Mouse (Mus musculus): ENCODE measurements around the gene Rnf168. TPM values are rescaled to one million over a fixed set of nuclear protein-coding genes. Genes with fewer than 3 reads are reported as not detected.

Rnf168 gene
- polyA plus RNA-seq (2015; fragmentation: Illumina TruSeq; extraction: RNeasy Lipid Tissue Mini Kit (QIAGEN cat#74804); ENCODE audit: insufficient read depth, low read depth, low replicate concordance), result 3.5 TPM

GRCm38 (mm10) chr16:32277308-32278256 lies at the start of gene Rnf168:
Rnf168 (plus strand) TSS chr16:32277459.

GRCm38 (mm10) chr16:32246952-32247370 lies 30.3 kb upstream of the Rnf168 start, which contains the start of the genes Fbxo45 and Wdr53:
Fbxo45 (minus strand) TSS chr16:32247158.
Wdr53 (plus strand) TSS chr16:32247227.

GRCm38 (mm10) chr16:32271291-32271690 lies 6.0 kb upstream of the Rnf168 start, which contains the start of gene Smco1:
Smco1 (plus strand) TSS chr16:32271468.

GRCm38 (mm10) chr16:32332040-32332555 lies 54.8 kb downstream of the Rnf168 start, which contains the start of gene Ubxn7:
Ubxn7 (plus strand) TSS chr16:32332257.

Other genes starting within 250 kb of the Rnf168 start
- 7.0 TPM for gene Pak2, start 198.1 kb upstream of the Rnf168 start, polyA plus RNA-seq (2015; fragmentation: Illumina TruSeq; extraction: RNeasy Lipid Tissue Mini Kit (QIAGEN cat#74804); ENCODE audit: insufficient read depth, low read depth, low replicate concordance)
- 8.1 TPM for gene Pigx, start 177.7 kb upstream of the Rnf168 start, polyA plus RNA-seq (2015; fragmentation: Illumina TruSeq; extraction: RNeasy Lipid Tissue Mini Kit (QIAGEN cat#74804); ENCODE audit: insufficient read depth, low read depth, low replicate concordance)
- gene Cep19, start 177.7 kb upstream of the Rnf168 start, polyA plus RNA-seq (2015; fragmentation: Illumina TruSeq; extraction: RNeasy Lipid Tissue Mini Kit (QIAGEN cat#74804); ENCODE audit: insufficient read depth, low read depth, low replicate concordance), result 4.2 TPM
- 7.9 TPM for gene Nrros, start 111.9 kb upstream of the Rnf168 start, polyA plus RNA-seq (2015; fragmentation: Illumina TruSeq; extraction: RNeasy Lipid Tissue Mini Kit (QIAGEN cat#74804); ENCODE audit: insufficient read depth, low read depth, low replicate concordance)
- not detected for gene Bex6, start 97.6 kb upstream of the Rnf168 start, polyA plus RNA-seq (2015; fragmentation: Illumina TruSeq; extraction: RNeasy Lipid Tissue Mini Kit (QIAGEN cat#74804); ENCODE audit: insufficient read depth, low read depth, low replicate concordance)
- gene Fbxo45, start 30.3 kb upstream of the Rnf168 start, polyA plus RNA-seq (2015; fragmentation: Illumina TruSeq; extraction: RNeasy Lipid Tissue Mini Kit (QIAGEN cat#74804); ENCODE audit: insufficient read depth, low read depth, low replicate concordance), result 2.3 TPM
- gene Wdr53, start 30.2 kb upstream of the Rnf168 start, polyA plus RNA-seq (2015; fragmentation: Illumina TruSeq; extraction: RNeasy Lipid Tissue Mini Kit (QIAGEN cat#74804); ENCODE audit: insufficient read depth, low read depth, low replicate concordance), result 2.8 TPM
- not detected for gene Smco1, start 6.0 kb upstream of the Rnf168 start, polyA plus RNA-seq (2015; fragmentation: Illumina TruSeq; extraction: RNeasy Lipid Tissue Mini Kit (QIAGEN cat#74804); ENCODE audit: insufficient read depth, low read depth, low replicate concordance)
- gene Ubxn7, start 54.8 kb downstream of the Rnf168 start, polyA plus RNA-seq (2015; fragmentation: Illumina TruSeq; extraction: RNeasy Lipid Tissue Mini Kit (QIAGEN cat#74804); ENCODE audit: insufficient read depth, low read depth, low replicate concordance), result 2.9 TPM
- not detected for gene Tm4sf19, start 123.0 kb downstream of the Rnf168 start, polyA plus RNA-seq (2015; fragmentation: Illumina TruSeq; extraction: RNeasy Lipid Tissue Mini Kit (QIAGEN cat#74804); ENCODE audit: insufficient read depth, low read depth, low replicate concordance)
- gene Tctex1d2, start 142.2 kb downstream of the Rnf168 start, polyA plus RNA-seq (2015; fragmentation: Illumina TruSeq; extraction: RNeasy Lipid Tissue Mini Kit (QIAGEN cat#74804); ENCODE audit: insufficient read depth, low read depth, low replicate concordance), result 2.8 TPM
- gene Pcyt1a, start 153.5 kb downstream of the Rnf168 start, polyA plus RNA-seq (2015; fragmentation: Illumina TruSeq; extraction: RNeasy Lipid Tissue Mini Kit (QIAGEN cat#74804); ENCODE audit: insufficient read depth, low read depth, low replicate concordance), result 6.3 TPM
- gene Slc51a, start 210.4 kb downstream of the Rnf168 start, polyA plus RNA-seq (2015; fragmentation: Illumina TruSeq; extraction: RNeasy Lipid Tissue Mini Kit (QIAGEN cat#74804); ENCODE audit: insufficient read depth, low read depth, low replicate concordance), result not detected
- not detected for gene Zdhhc19, start 218.8 kb downstream of the Rnf168 start, polyA plus RNA-seq (2015; fragmentation: Illumina TruSeq; extraction: RNeasy Lipid Tissue Mini Kit (QIAGEN cat#74804); ENCODE audit: insufficient read depth, low read depth, low replicate concordance)

Data from pancreas, adult 10 weeks (tissue).